Mouse (Mus musculus) forebrain, embryonic 16.5 days (tissue): Measurements from ENCODE around the gene Rhebl1. TPM values are rescaled to one million over a fixed set of nuclear protein-coding genes. Genes with fewer than 3 reads are reported as not detected.
"Not testable (repeated sequence)": the region's sequence is repeated elsewhere in the genome, so short reads cannot be mapped to it uniquely, and the experiment has no call there.

ENCODE experiments used
- ATAC-seq: fragments of 200-750 bp; cut with Nextera tagmentation; 2 replicates; pipeline ENCODE4 v1.8.0; 2017; ENCODE audit warnings: mild to moderate bottlenecking, moderate library complexity
- H3K27ac ChIP-seq: fragments of 300-500 bp; sonication (generic); 2 replicates; pipeline ENCODE4 v1.5.1; 2014; ENCODE audit warnings: low read length, control low read depth
- H3K27me3 ChIP-seq: fragments of 300-500 bp; sonication (generic); replicated peaks from 2 replicates; pipeline ENCODE4 v1.6.1; 2014; ENCODE audit warnings: low read length; ENCODE audit not compliant: control insufficient read depth, insufficient read depth
- H3K36me3 ChIP-seq: fragments of 300-500 bp; sonication (generic); 2 replicates; pipeline ENCODE4 v1.6.1; 2014; ENCODE audit not compliant: control insufficient read depth, insufficient read depth
- H3K4me1 ChIP-seq: fragments of 300-500 bp; sonication (generic); replicated peaks from 2 replicates; pipeline ENCODE4 v1.6.1; 2014; ENCODE audit warnings: low read length; ENCODE audit not compliant: control insufficient read depth, insufficient read depth
- H3K4me2 ChIP-seq: fragments of 300-500 bp; sonication (generic); 2 replicates; pipeline ENCODE4 v1.6.1; 2014; ENCODE audit warnings: mild to moderate bottlenecking, low read length, control low read depth
- H3K4me3 ChIP-seq: fragments of 300-500 bp; sonication (generic); replicated peaks from 2 replicates; pipeline ENCODE4 v1.5.1; 2014; ENCODE audit warnings: mild to moderate bottlenecking, low read length, control low read depth
- H3K9ac ChIP-seq: fragments of 300-500 bp; sonication (generic); replicated peaks from 2 replicates; pipeline ENCODE4 v1.6.1; 2014; ENCODE audit warnings: low read depth, low read length, control low read depth
- H3K9me3 ChIP-seq: fragments of 300-500 bp; sonication (generic); 2 replicates; pipeline ENCODE4 v1.6.1; 2016; ENCODE audit warnings: low read length; ENCODE audit not compliant: control insufficient read depth
- WGBS: fragments of 180-500 bp; shearing (Covaris S2); extraction: QIAGEN DNeasy Blood & Tissue Kit; methylation state at CpG from one replicate; pipeline ENCODE4 v1.1.7; 2014; 5-methylcytosine and 5-hydroxymethylcytosine counted together
- polyA plus RNA-seq: library from polyadenylated mRNA; unstranded; fragments of >200 nt; fragmentation: Nextera tagmentation; extraction: Ambion mirVana; gene quantifications from 2 replicates; pipeline ENCODE4 v1.2.1, GENCODE M21; 2015

The Rhebl1 gene
- 51.2 and 52.7 TPM in 2 replicates for polyA plus RNA-seq

DNA sequence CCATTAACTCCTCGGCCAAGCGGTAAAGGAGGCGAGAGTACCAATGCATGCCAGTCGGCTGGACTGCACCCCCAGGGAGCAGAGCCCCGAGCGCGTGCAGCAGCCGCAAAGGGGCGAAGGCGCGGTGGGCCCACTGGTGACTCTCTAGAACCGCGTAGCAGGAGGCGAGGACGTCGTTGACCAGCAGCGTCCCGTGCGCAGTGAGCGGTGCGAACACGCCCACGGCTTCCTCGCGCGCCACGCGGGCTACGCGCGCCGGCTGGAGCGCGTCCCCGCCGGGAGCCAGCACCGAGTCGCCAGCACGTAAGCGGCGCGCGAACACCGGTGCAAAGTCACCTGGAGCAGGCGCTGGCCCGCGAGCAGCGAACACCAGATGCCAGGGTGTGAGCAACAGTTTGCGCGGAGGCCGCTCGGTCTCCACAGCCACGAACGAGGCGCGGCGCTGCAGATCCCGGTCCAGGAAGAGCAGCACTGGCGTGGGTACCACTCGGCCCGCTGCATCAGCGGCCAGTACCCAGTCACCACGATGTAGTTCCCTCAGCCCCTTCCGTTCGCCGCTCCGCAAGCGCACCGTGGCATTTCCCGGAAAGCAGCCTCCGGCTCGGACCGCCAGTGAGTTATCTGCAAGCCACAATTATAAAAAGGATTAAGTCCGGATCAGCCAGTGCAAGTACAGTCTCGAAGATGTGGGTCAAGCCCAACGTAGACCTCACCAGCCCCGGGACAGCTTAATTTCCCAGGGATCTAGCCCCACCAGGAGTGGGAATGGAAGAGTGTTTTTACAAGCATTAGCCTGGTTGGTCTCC is at the start of gene Rhebl1:
Gene Rhebl1, minus strand, starts transcription at position 601 of the 806 bp plus-strand sequence.
- Histone ChIP-seq H3K9me3 (no peaks in the 10 kb centered on the region), H3K27me3 (peaks cover 57% of the 10 kb centered on the region), H3K27ac (no peak within 1 kb of the TSS), H3K4me2 (peak within 1 kb of the TSS; percentile 96), H3K4me3 (peak within 1 kb of the TSS; percentile 50), H3K9ac (peak within 1 kb of the TSS; percentile 49), H3K4me1 (peaks cover 29% of the 10 kb centered on the region), H3K36me3 (no peaks in the 10 kb centered on the region)
- no peak for ATAC-seq
- under 1% methylated on average over 77 of the region's 77 CpGs for WGBS

DNA sequence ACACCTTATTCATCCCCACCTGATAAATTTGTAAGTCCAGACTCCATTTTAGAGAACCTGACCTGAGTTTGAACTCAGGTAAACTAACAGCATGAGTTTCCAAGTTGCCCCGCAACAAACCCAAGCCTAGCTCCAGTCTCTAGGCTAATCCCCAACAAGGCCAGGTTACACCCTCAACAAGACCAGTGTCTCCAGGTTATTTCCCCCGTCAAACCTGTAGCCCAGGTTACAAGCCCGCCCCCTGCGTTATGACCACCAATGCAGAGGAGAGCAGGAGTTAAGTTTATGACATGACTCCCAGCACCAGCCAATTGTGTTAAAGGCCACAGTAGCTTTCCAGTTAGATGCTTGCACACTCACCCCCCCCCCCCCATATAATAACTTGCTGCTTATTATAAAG is 48.8 kb upstream of the Rhebl1 start:
- peaks cover 9% of the 10 kb centered on the region for H3K4me1 ChIP-seq
- no peak overlapping the region for H3K4me3 ChIP-seq
- H3K36me3 ChIP-seq: no peaks in the 10 kb centered on the region
- no peak for ATAC-seq
- no peak overlapping the region for H3K27ac ChIP-seq
- no peaks in the 10 kb centered on the region for H3K9me3 ChIP-seq
- no peak overlapping the region for H3K9ac ChIP-seq
- H3K27me3 ChIP-seq: no peaks in the 10 kb centered on the region
- 87% methylated on average over 4 of the region's 4 CpGs for WGBS
- no peak overlapping the region for H3K4me2 ChIP-seq

GRCm38 (mm10) chr15:98942081-98942480 is 47.7 kb upstream of the Rhebl1 start:
- Histone ChIP-seq H3K4me1 (peaks cover 6% of the 10 kb centered on the region), H3K9ac (no peak overlapping the region), H3K9me3 (no peaks in the 10 kb centered on the region), H3K27ac (no peak overlapping the region), H3K36me3 (no peaks in the 10 kb centered on the region), H3K4me3 (no peak overlapping the region), H3K4me2 (no peak overlapping the region), H3K27me3 (no peaks in the 10 kb centered on the region)
- ATAC-seq: no peak
- 71% methylated on average over 4 of the region's 4 CpGs for WGBS

- Histone ChIP-seq H3K4me1 (peaks cover 6% of the 10 kb centered on the region), H3K4me3 (no peak overlapping the region), H3K36me3 (no peaks in the 10 kb centered on the region), H3K27ac (no peak overlapping the region), H3K9ac (no peak overlapping the region), H3K27me3 (no peaks in the 10 kb centered on the region), H3K9me3 (no peaks in the 10 kb centered on the region), H3K4me2 (no peak overlapping the region)
- no peak for ATAC-seq
- WGBS: 91% methylated on average over 2 of the region's 2 CpGs
Observed at GRCm38 (mm10) chr15:98941539-98941938, 47.2 kb upstream of the Rhebl1 start.

DNA sequence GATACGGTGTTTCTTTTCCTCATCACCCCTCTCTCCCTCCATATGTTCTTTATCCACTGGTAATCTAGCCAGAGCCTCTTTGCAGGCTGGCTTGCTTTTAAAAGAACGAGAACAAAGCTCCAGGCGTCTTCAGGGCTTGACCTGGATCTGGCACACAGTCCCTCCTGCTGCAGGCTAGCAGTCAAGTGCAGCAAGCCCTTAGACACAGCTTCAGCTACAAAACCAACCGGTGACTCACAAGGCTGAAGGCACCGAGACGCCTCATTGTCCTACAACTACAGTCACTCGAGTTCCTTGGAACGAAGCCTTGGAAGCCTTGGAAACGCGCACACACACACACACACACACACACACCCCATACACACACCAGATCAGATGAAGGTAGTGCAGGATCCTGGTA is 46.5 kb upstream of the Rhebl1 start:
- Histone ChIP-seq H3K9ac (no peak overlapping the region), H3K9me3 (no peaks in the 10 kb centered on the region), H3K4me3 (no peak overlapping the region), H3K27ac (peak overlapping the region; percentile 72), H3K27me3 (no peaks in the 10 kb centered on the region), H3K36me3 (no peaks in the 10 kb centered on the region), H3K4me1 (peaks cover 7% of the 10 kb centered on the region), H3K4me2 (no peak overlapping the region)
- no peak for ATAC-seq
- WGBS: 44% methylated on average over 10 of the region's 10 CpGs

DNA sequence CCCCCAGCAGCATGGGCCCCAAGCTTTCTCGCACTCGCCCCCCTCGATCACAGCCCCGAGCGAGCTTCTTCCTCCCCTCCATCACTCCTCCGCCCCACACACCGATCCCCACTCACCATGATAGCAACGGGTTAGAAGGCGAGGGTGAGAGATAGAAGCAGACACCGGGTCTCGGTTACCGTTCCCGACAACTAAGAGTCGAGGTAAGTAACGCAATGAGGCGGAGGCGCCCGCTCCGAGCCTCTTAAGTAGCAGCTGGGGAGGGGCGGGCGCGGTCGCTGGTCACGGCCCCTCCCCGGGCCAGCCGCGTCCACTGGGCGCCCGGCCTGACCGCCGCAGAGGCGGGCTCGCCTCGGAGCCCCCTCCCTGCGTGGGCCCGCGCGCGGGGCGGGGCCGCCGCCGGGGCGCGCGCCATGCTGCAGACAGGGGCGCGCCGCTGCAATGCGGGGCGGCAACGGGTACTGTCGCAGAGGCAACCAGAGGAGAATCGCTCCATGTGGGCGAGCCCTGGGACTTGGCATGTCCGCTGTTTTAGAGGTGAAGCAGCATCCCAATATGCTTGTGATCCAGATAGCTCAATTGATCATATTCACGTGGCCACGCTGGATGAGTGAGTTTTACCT is 40.0 kb upstream of the Rhebl1 start, which contains the start of gene Tuba1b:
Gene Tuba1b, minus strand, starts transcription at position 349 of the 623 bp plus-strand sequence.
- peak within 1 kb of the TSS; percentile 92 for H3K9ac ChIP-seq
- H3K4me3 ChIP-seq: peak within 1 kb of the TSS; percentile 82
- H3K9me3 ChIP-seq: no peaks in the 10 kb centered on the region
- ATAC-seq: peak; percentile 91
- under 1% methylated on average over 58 of the region's 58 CpGs for WGBS
- peak within 1 kb of the TSS; percentile 99 for H3K27ac ChIP-seq
- peaks cover 5% of the 10 kb centered on the region; the same call in 1 of the 2 replicates for H3K36me3 ChIP-seq
- H3K27me3 ChIP-seq: no peaks in the 10 kb centered on the region
- peak within 1 kb of the TSS; percentile 99 for H3K4me2 ChIP-seq
- peaks cover 25% of the 10 kb centered on the region for H3K4me1 ChIP-seq

- H3K27ac ChIP-seq: peak overlapping the region; percentile 99
- ATAC-seq: peak; percentile 90
- no peaks in the 10 kb centered on the region for H3K9me3 ChIP-seq
- no peaks in the 10 kb centered on the region for H3K27me3 ChIP-seq
- H3K4me1 ChIP-seq: peaks cover 27% of the 10 kb centered on the region
- H3K4me2 ChIP-seq: peak overlapping the region; percentile 99
- WGBS: under 1% methylated on average over 35 of the region's 35 CpGs
- H3K4me3 ChIP-seq: peak overlapping the region; percentile 82
- H3K36me3 ChIP-seq: peaks cover 5% of the 10 kb centered on the region; the same call in 1 of the 2 replicates
- H3K9ac ChIP-seq: peak overlapping the region; percentile 92
Observed at GRCm38 (mm10) chr15:98933833-98934216, 39.5 kb upstream of the Rhebl1 start.

DNA sequence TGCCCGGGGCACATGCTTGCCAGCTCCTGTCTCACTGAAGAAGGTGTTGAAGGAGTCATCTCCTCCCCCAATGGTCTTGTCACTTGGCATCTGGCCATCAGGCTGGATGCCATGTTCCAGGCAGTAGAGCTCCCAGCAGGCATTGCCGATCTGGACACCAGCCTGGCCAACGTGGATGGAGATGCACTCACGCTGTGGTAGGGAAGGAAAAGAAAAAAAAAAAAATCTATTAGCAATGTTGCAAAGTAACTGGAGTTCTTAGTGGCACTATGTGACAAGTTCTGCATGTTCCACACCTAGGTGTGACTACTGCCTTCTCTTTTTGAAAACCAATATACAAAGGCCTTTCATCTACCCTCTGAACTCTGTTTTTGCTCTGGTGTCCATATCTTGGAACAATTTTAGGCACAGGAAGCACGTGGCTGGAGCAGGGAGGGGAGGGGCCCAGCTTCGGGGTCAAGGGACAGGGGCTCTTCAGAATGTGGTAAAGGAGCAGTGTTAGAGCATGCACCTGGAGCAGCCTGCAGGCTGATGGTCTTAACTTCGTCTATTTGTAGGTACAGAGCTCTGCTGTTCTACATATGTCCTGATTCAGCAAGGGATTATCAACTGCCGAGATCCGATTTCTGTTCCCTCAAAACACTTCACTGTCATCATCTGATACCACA is 38.8 kb upstream of the Rhebl1 start:
- H3K36me3 ChIP-seq, H3K27me3 ChIP-seq, H3K9me3 ChIP-seq: not testable (repeated sequence)
- 8% methylated on average over 8 of the region's 9 CpGs for WGBS
- Histone ChIP-seq H3K9ac (peak overlapping the region; percentile 92), H3K4me2 (peak overlapping the region; percentile 99), H3K4me1 (peaks cover 31% of the 10 kb centered on the region), H3K27ac (peak overlapping the region; percentile 84), H3K4me3 (peak overlapping the region; percentile 82)
- 0 out of 2 replicates have a peak, but pooled peaks have one; percentile 8 for ATAC-seq

GRCm38 (mm10) chr15:98930998-98931397 is 36.7 kb upstream of the Rhebl1 start:
- no peak for ATAC-seq
- Histone ChIP-seq H3K27me3 (no peaks in the 10 kb centered on the region), H3K4me3 (no peak overlapping the region), H3K9ac (no peak overlapping the region), H3K4me1 (peaks cover 31% of the 10 kb centered on the region), H3K36me3 (peaks cover 5% of the 10 kb centered on the region; the same call in 1 of the 2 replicates), H3K4me2 (no peak overlapping the region), H3K27ac (no peak overlapping the region), H3K9me3 (no peaks in the 10 kb centered on the region)
- 63% methylated on average over 3 of the region's 3 CpGs for WGBS
